13 mouse cellular contexts compared by ENCODE assay signal in the genomic region with DNA sequence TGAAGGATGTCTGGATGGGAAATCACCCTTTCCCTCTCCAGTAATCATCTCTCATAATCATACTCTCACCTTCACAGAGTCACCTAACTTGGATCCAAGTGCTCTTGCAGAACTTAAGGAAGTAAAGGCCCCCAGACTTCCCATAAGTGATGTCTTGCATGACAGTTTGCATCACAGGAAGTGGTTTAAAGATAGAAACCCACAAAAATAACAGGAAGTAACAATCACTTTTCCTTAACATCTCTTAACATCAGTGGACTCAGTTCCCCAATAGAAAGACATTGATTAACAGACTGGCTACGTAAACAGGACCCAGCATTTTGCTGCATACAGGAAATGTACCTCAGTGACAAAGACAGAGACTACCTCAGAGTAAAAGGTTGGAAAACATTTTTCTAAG. TPM values are rescaled to one million over a fixed set of nuclear protein-coding genes. Genes with fewer than 3 reads are reported as not detected.
DNase-seq lines count a peak whose midpoint lies in the region; ATAC-seq lines count a peak whose summit lies in the region.
"Had no signal": no experiment of that assay in that cellular context is flagged by ENCODE, and none has a peak within 500 bp of the region (broad histone marks: within the 10 kb centered on the region; RNA-seq: fewer than 3 reads in every experiment).

No protein-coding gene starts in this region.

- no peak overlapping the region for H3K9ac ChIP-seq in heart, embryonic 12.5 days
- no peak overlapping the region for H3K9ac ChIP-seq in limb, embryonic 13.5 days
- H3K9ac ChIP-seq: kidney, embryonic 15.5 days; liver, embryonic 15.5 days had no signal

- no peaks in the 10 kb centered on the region for H3K9me3 ChIP-seq in heart, embryonic 12.5 days (replicated peaks)
- no peaks in the 10 kb centered on the region for H3K9me3 ChIP-seq in limb, embryonic 13.5 days
- H3K9me3 ChIP-seq: kidney, embryonic 15.5 days; liver, embryonic 15.5 days had no signal

- peaks cover 19% of the 10 kb centered on the region for H3K4me1 ChIP-seq in heart, embryonic 12.5 days (replicated peaks)
- peaks cover 28% of the 10 kb centered on the region for H3K4me1 ChIP-seq in limb, embryonic 13.5 days
- H3K4me1 ChIP-seq: kidney, embryonic 15.5 days; liver, embryonic 15.5 days had no signal

- H3K27ac ChIP-seq in heart, embryonic 12.5 days (ENCODE audit: poor library complexity, severe bottlenecking), result peak overlapping the region; percentile 58
- H3K27ac ChIP-seq in limb, embryonic 13.5 days, result peak overlapping the region; percentile 61
- H3K27ac ChIP-seq: kidney, embryonic 15.5 days; liver, embryonic 15.5 days had no signal

- ATAC-seq in heart, embryonic 12.5 days (ENCODE audit: insufficient number of reproducible peaks, low FRiP score), result no peak
- ATAC-seq in limb, embryonic 13.5 days (ENCODE audit: low FRiP score, low read depth), result no peak

- peaks cover 20% of the 10 kb centered on the region for H3K36me3 ChIP-seq in heart, embryonic 12.5 days
- H3K36me3 ChIP-seq in limb, embryonic 13.5 days, result peaks cover 20% of the 10 kb centered on the region
- H3K36me3 ChIP-seq: liver, embryonic 15.5 days had no signal

- intact Hi-C loops in heart, postnatal 14 days (cut with DNase I), result loop anchor here (5.0 kb wide), 1 partner anchor 74 kb away; a partner anchor contains a TSS

- H3K4me3 ChIP-seq in heart, embryonic 12.5 days, result no peak overlapping the region
- no peak overlapping the region for H3K4me3 ChIP-seq in limb, embryonic 13.5 days
- H3K4me3 ChIP-seq: kidney, embryonic 15.5 days; liver, embryonic 15.5 days had no signal

- DNase-seq in heart, postnatal 14 days, result no peak
- DNase-seq in 416B (ENCODE audit: low read depth) (peak; percentile 68), MEL-GATA-1-ER (ENCODE audit: extremely low read depth, low read depth) (peak; percentile 56)
- no peak for DNase-seq in gastrocnemius, adult 8-10 months (ENCODE audit: low spot score in 2 of 2)
- DNase-seq in embryo, embryonic 9.5 days (ENCODE audit: extremely low spot score), result no peak
- no peak for DNase-seq in embryo, embryonic 10.5 days (ENCODE audit: low spot score)
- DNase-seq: cerebellum, adult 9-10 months; right cerebral cortex, postnatal 14 days had no signal

- 69% methylated on average over 1 of the region's 1 CpGs for WGBS in heart, embryonic 12.5 days
- 71% methylated on average over 1 of the region's 1 CpGs for WGBS in limb, embryonic 13.5 days

- H3K4me2 ChIP-seq in heart, embryonic 12.5 days, result no peak overlapping the region
- H3K4me2 ChIP-seq in limb, embryonic 13.5 days (replicated peaks), result no peak overlapping the region
- H3K4me2 ChIP-seq: kidney, embryonic 15.5 days; liver, embryonic 15.5 days; midbrain, embryonic 11.5 days had no signal

- no peaks in the 10 kb centered on the region for H3K27me3 ChIP-seq in heart, embryonic 12.5 days (replicated peaks)
- no peaks in the 10 kb centered on the region for H3K27me3 ChIP-seq in limb, embryonic 13.5 days
- H3K27me3 ChIP-seq: kidney, embryonic 15.5 days; liver, embryonic 15.5 days had no signal

RNA-seq across cellular contexts. Expression of a gene that starts 22.9 kb away (rescaled TPM):
- polyA plus RNA-seq in heart, embryonic 12.5 days (2016; fragmentation: Nextera tagmentation; extraction: Ambion mirVana), result 6.7 and 7.8 TPM in 2 replicates
- 1 to 10 TPM; 1.6 to 2.1 TPM for total RNA-seq in heart, postnatal 14 days (2021)
- 10.2 and 12.0 TPM in 2 replicates for polyA plus RNA-seq in limb, embryonic 13.5 days (2015; fragmentation: Nextera tagmentation; extraction: Ambion mirVana)
- total RNA-seq in gastrocnemius, adult 8-10 months (2022), result under 1 TPM; 0.17 to 0.54 (median 0.47) TPM

Comparison
In these comparisons a context has a peak if more than half of its experiments do, and no peak if none do; other contexts are left out.
1. DNase-seq: peak in 416B (single experiment) and MEL-GATA-1-ER (single experiment); none in heart, postnatal 14 days (0 of 2), gastrocnemius, adult 8-10 months (0 of 2), embryo, embryonic 9.5 days (single experiment) and embryo, embryonic 10.5 days (single experiment).